Comparison of ENCODE assay signal across 19 mouse cellular contexts in the genomic region with DNA sequence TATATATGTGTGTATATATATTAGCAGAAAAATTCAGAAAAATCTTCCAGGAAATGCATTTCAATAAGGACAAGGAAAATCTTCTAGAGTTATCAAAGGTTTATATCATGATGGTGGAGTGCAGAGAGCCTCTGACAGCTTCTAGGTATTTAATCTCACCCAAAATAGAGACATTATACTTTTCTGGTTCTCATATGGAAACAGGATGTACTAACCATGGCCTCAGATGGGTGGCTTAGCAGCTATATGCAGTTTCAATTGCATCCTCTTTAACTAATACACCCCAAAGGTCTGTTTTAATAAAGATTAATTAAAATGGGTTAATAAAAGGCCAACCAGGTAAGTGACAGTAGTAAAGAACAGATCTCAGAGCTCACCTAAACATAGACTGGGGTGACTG. TPM values are rescaled to one million over a fixed set of nuclear protein-coding genes. Genes with fewer than 3 reads are reported as not detected.
"Had no signal": no experiment of that assay in that cellular context is flagged by ENCODE, and none has a peak within 500 bp of the region (broad histone marks: within the 10 kb centered on the region; RNA-seq: fewer than 3 reads in every experiment).

No protein-coding gene starts in this region.

- H3K4me2 ChIP-seq: liver, embryonic 13.5 days; midbrain, embryonic 12.5 days; midbrain, embryonic 15.5 days; neural tube, embryonic 13.5 days had no signal

- H3K9me3 ChIP-seq: liver, embryonic 13.5 days; midbrain, embryonic 12.5 days; midbrain, embryonic 15.5 days; neural tube, embryonic 13.5 days had no signal

- H3K4me1 ChIP-seq: midbrain, embryonic 12.5 days; midbrain, embryonic 15.5 days; neural tube, embryonic 13.5 days had no signal

- H3K9ac ChIP-seq: liver, embryonic 13.5 days; midbrain, embryonic 12.5 days; midbrain, embryonic 15.5 days; neural tube, embryonic 13.5 days had no signal

- H3K27me3 ChIP-seq: liver, embryonic 13.5 days; midbrain, embryonic 12.5 days; midbrain, embryonic 15.5 days; neural tube, embryonic 13.5 days had no signal

- H3K27ac ChIP-seq: layer of hippocampus, adult 2 months; left cerebral cortex, adult 2 months; liver, embryonic 13.5 days; midbrain, embryonic 12.5 days; midbrain, embryonic 15.5 days; neural tube, embryonic 13.5 days; stomach, postnatal 0 days had no signal

- ATAC-seq: midbrain, embryonic 15.5 days had no signal

- H3K4me3 ChIP-seq: layer of hippocampus, adult 2 months; left cerebral cortex, adult 2 months; liver, embryonic 13.5 days; midbrain, embryonic 12.5 days; midbrain, embryonic 15.5 days; neural tube, embryonic 13.5 days had no signal

- H3K36me3 ChIP-seq: liver, embryonic 13.5 days; midbrain, embryonic 12.5 days; midbrain, embryonic 15.5 days; neural tube, embryonic 13.5 days had no signal

- DNase-seq: kidney, adult 18-20 months; kidney, adult 9 months; kidney, postnatal 14 days; layer of hippocampus, adult 9-11 months; layer of hippocampus, postnatal 36 days; liver, embryonic 13.5 days; lung, adult 2 months; lung, postnatal 14 days; lung, postnatal 4 days; retina, postnatal 1 day; thymus, adult 2 months; thymus, postnatal 14 days; thymus, postnatal 4 days had no signal

RNA-seq across cellular contexts. Expression of a gene that starts 3.6 kb away (rescaled TPM):
- polyA plus RNA-seq: midbrain, embryonic 12.5 days; midbrain, embryonic 15.5 days had no signal
